Mouse (Mus musculus) CH12.LX (cell line): ENCODE measurements around the gene Nfe2l2. TPM values are rescaled to one million over a fixed set of nuclear protein-coding genes. Genes with fewer than 3 reads are reported as not detected.

Experiments used
- DNase-seq: peaks from one replicate; pipeline ENCODE4 v3.0.0-alpha.2; 2013; ENCODE audit errors: extremely low read depth
- H3K27ac ChIP-seq: 2 replicates; pipeline ENCODE4 v1.5.1; 2012; ENCODE audit warnings: low read depth, mild to moderate bottlenecking, control low read depth, moderate library complexity; ENCODE audit not compliant: insufficient read depth
- H3K27me3 ChIP-seq: replicated peaks from 2 replicates; pipeline ENCODE3; 2012; ENCODE audit warnings: inconsistent platforms
- H3K36me3 ChIP-seq, 2 experiments: replicated peaks in 1 of 2; 2 replicates each; pipeline versions ENCODE3 to v1.6.1; 2012; ENCODE audit warnings: inconsistent platforms in 1 of 2, low read length in 1 of 2, mild to moderate bottlenecking in 1 of 2, mixed read lengths in 1 of 2, moderate library complexity in 1 of 2; ENCODE audit not compliant: control insufficient read depth in 1 of 2, insufficient read depth in 1 of 2
- H3K4me1 ChIP-seq, 2 experiments: 2 replicates each; pipeline ENCODE4 v1.6.1; 2012; ENCODE audit warnings: inconsistent platforms in 1 of 2, moderate library complexity in 1 of 2; ENCODE audit not compliant: insufficient read depth in 2 of 2, control insufficient read depth in 1 of 2
- H3K4me2 ChIP-seq: 2 replicates; pipeline ENCODE4 v1.6.1; 2012; ENCODE audit warnings: low read depth, mild to moderate bottlenecking, control low read depth; ENCODE audit not compliant: poor library complexity, insufficient read depth, severe bottlenecking
- H3K4me3 ChIP-seq, 3 experiments: fragments of 150-350 bp in 1 of 3; sonication (generic) in 1 of 3; replicated peaks in 1 of 3; 2 replicates each; pipeline versions ENCODE3 to v1.5.1; 2011 to 2012; ENCODE audit warnings: low read depth in 2 of 3, low read length in 2 of 3, mild to moderate bottlenecking in 2 of 3, moderate library complexity in 2 of 3, control low read depth in 1 of 3, improper control_type of control experiment in 1 of 3, inconsistent platforms in 1 of 3, mixed read lengths in 1 of 3; ENCODE audit not compliant: poor library complexity in 1 of 3
- H3K79me2 ChIP-seq: replicated peaks from 2 replicates; pipeline ENCODE4 v1.6.1; 2012; ENCODE audit warnings: mild to moderate bottlenecking, moderate library complexity; ENCODE audit not compliant: control insufficient read depth, poor library complexity, insufficient read depth, severe bottlenecking; ENCODE audit errors: extremely low read depth
- H3K9ac ChIP-seq: 2 replicates; pipeline ENCODE4 v1.6.1; 2012; ENCODE audit warnings: low read depth, mild to moderate bottlenecking, control low read depth, moderate library complexity; ENCODE audit not compliant: insufficient read depth
- H3K9me3 ChIP-seq: replicated peaks from 2 replicates; pipeline ENCODE3; 2012; ENCODE audit warnings: low read length, inconsistent platforms, mixed read lengths
- BHLHE40 ChIP-seq: IDR thresholded peaks from 2 replicates; pipeline ENCODE4 v1.6.1; 2011; ENCODE audit warnings: mild to moderate bottlenecking, low read depth, low read length, improper control_type of control experiment
- CHD2 ChIP-seq: IDR thresholded peaks from 2 replicates; pipeline ENCODE4 v1.6.1; 2011; ENCODE audit warnings: low read length, improper control_type of control experiment
- CTCF ChIP-seq, 2 experiments: IDR thresholded peaks in 1 of 2; conservative IDR thresholded peaks in 1 of 2; 2 replicates each; pipeline ENCODE4 v1.5.1; 2011 to 2012; ENCODE audit warnings: low read depth in 2 of 2, low read length in 2 of 2, improper control_type of control experiment in 1 of 2, inconsistent platforms in 1 of 2, mild to moderate bottlenecking in 1 of 2, moderate library complexity in 1 of 2
- E2F4 ChIP-seq: IDR thresholded peaks from 2 replicates; pipeline ENCODE4 v1.6.1; 2011; ENCODE audit warnings: low read depth, low read length, improper control_type of control experiment; ENCODE audit not compliant: insufficient replicate concordance
- ELF1 ChIP-seq: IDR thresholded peaks from 2 replicates; pipeline ENCODE4 v1.6.1; 2014; ENCODE audit warnings: low read depth, mild to moderate bottlenecking, inconsistent platforms, low read length, improper control_type of control experiment
- JUND ChIP-seq: conservative IDR thresholded peaks from 2 replicates; pipeline ENCODE4 v1.6.1; 2011; ENCODE audit warnings: low read depth, low read length, improper control_type of control experiment
- KAT2A ChIP-seq: IDR thresholded peaks from 2 replicates; pipeline ENCODE4 v1.6.1; 2012; ENCODE audit warnings: low read length, improper control_type of control experiment, inconsistent platforms; ENCODE audit not compliant: insufficient replicate concordance
- MAFK ChIP-seq: IDR thresholded peaks from 2 replicates; pipeline ENCODE4 v1.6.1; 2011; ENCODE audit warnings: low read length, improper control_type of control experiment; ENCODE audit not compliant: insufficient replicate concordance
- MAZ ChIP-seq: IDR thresholded peaks from 2 replicates; pipeline ENCODE4 v1.6.1; 2012; ENCODE audit warnings: low read depth, mild to moderate bottlenecking, inconsistent platforms, low read length, improper control_type of control experiment, moderate library complexity
- MEF2A ChIP-seq: IDR thresholded peaks from 2 replicates; pipeline ENCODE4 v1.6.1; 2014; ENCODE audit warnings: low read depth, mild to moderate bottlenecking, inconsistent platforms, low read length, improper control_type of control experiment, borderline replicate concordance
- MXI1 ChIP-seq: IDR thresholded peaks from 2 replicates; pipeline ENCODE4 v1.6.1; 2011; ENCODE audit warnings: mild to moderate bottlenecking, low read depth, low read length, improper control_type of control experiment
- MYC ChIP-seq: IDR thresholded peaks from 2 replicates; pipeline ENCODE4 v1.6.1; 2011; ENCODE audit warnings: low read depth, mild to moderate bottlenecking, improper control_type of control experiment, low read length
- NELFE ChIP-seq: IDR thresholded peaks from 2 replicates; pipeline ENCODE4 v1.6.1; 2011; ENCODE audit warnings: low read depth, low read length, improper control_type of control experiment
- NRF1 ChIP-seq: IDR thresholded peaks from 2 replicates; pipeline ENCODE4 v1.6.1; 2014; ENCODE audit warnings: low read depth, mild to moderate bottlenecking, inconsistent platforms, low read length, improper control_type of control experiment, moderate library complexity
- POLR2A ChIP-seq: IDR thresholded peaks from 2 replicates; pipeline ENCODE4 v1.6.1; 2011; ENCODE audit warnings: low read depth, mild to moderate bottlenecking, improper control_type of control experiment, low read length
- SIN3A ChIP-seq: IDR thresholded peaks from 2 replicates; pipeline ENCODE4 v1.6.1; 2012; ENCODE audit warnings: low read length, improper control_type of control experiment, inconsistent platforms
- TBP ChIP-seq: conservative IDR thresholded peaks from 2 replicates; pipeline ENCODE4 v1.6.1; 2011; ENCODE audit warnings: low read depth, low read length, improper control_type of control experiment
- UBTF ChIP-seq: IDR thresholded peaks from 2 replicates; pipeline ENCODE4 v1.6.1; 2012; ENCODE audit warnings: low read depth, mild to moderate bottlenecking, inconsistent platforms, low read length, improper control_type of control experiment, moderate library complexity
- USF1 ChIP-seq: IDR thresholded peaks from 2 replicates; pipeline ENCODE4 v1.6.1; 2014; ENCODE audit warnings: low read depth, mild to moderate bottlenecking, inconsistent platforms, low read length, improper control_type of control experiment
- ZMIZ1 ChIP-seq: IDR thresholded peaks from 2 replicates; pipeline ENCODE4 v1.6.1; 2012; ENCODE audit warnings: low read depth, mild to moderate bottlenecking, inconsistent platforms, low read length, improper control_type of control experiment
- dilution Hi-C: fragments of 300-500 bp; cut with MboI; formaldehyde crosslinking; loops from 2 replicates; pipeline ENCODE4 v1.14.3; 2020; ENCODE audit warnings: low sequenced_read_pairs; ENCODE audit not compliant: extremely low pct_unique_long_range_greater_than_20kb, extremely low pct_ligation_motif_present
- in situ Hi-C: fragments of 300-500 bp; cut with MboI; formaldehyde crosslinking; loops from 3 replicates; pipeline ENCODE4 v1.14.3; 2019; ENCODE audit warnings: low sequenced_read_pairs, low pct_ligation_motif_present, low pct_unique_long_range_greater_than_20kb, mixed read lengths
- polyA plus RNA-seq: library from polyadenylated mRNA; unstranded; fragments of >175 nt; gene quantifications from 2 replicates; pipeline ENCODE4 v1.2.1, GENCODE M21; 2012; ENCODE audit warnings: low read depth; ENCODE audit not compliant: insufficient read length
- total RNA-seq, 2 experiments: library from RNA; depleted of rRNA; stranded (reverse); fragments of 300-350 nt in 1 of 2; fragments of >200 nt in 1 of 2; gene quantifications; 2 replicates each; pipeline ENCODE4 v1.2.3; 2012 to 2014

The Nfe2l2 gene
- total and polyA plus RNA-seq, 3 experiments: 11.6 to 32.6 (median 21.7) TPM

- Histone ChIP-seq H3K9me3 (no peaks in the 10 kb centered on the region), H3K79me2 (no peaks in the 10 kb centered on the region), H3K4me2 (no peak overlapping the region), H3K9ac (no peak overlapping the region), H3K4me3 (no peak overlapping the region), H3K27ac (no peak overlapping the region), H3K27me3 (no peaks in the 10 kb centered on the region), H3K4me1 (peaks cover 0 to 2% of the 10 kb centered on the region in 2 experiments; a peak in 1 of 4 replicates)
- no peak for DNase-seq
- in situ Hi-C loops: no loop called here
- TF ChIP-seq KAT2A (no peak), MAZ (no peak), CHD2 (no peak), CTCF (conservative IDR thresholded peaks at IDR 0.05 in 1 of 2, IDR thresholded peaks at IDR 0.05 in 1 of 2; ENCODE audit: low read depth in 2 of 2, low read length in 2 of 2) (no peak), ELF1 (no peak), NRF1 (no peak), UBTF (no peak), MAFK (no peak), TBP (no peak), SIN3A (no peak), MXI1 (no peak)
- TF ChIP-seq, all 38 proteins: peak for 0
- H3K36me3 ChIP-seq: no peaks in the 10 kb centered on the region
- dilution Hi-C loops: no loop called here
Observed at GRCm38 (mm10) chr2:75628487-75628886, 76.0 kb downstream of the Nfe2l2 start.

GRCm38 (mm10) chr2:75626597-75627440 lies 77.6 kb downstream of the Nfe2l2 start:
- H3K36me3 ChIP-seq: no peaks in the 10 kb centered on the region
- dilution Hi-C loops: no loop called here
- no peaks in the 10 kb centered on the region for H3K79me2 ChIP-seq
- H3K4me3 ChIP-seq: no peak overlapping the region
- no peaks in the 10 kb centered on the region for H3K27me3 ChIP-seq
- no peak overlapping the region for H3K4me2 ChIP-seq
- no peak for TF ChIP-seq KAT2A
- TF ChIP-seq NELFE: no peak
- TF ChIP-seq E2F4: no peak
- TF ChIP-seq MYC: no peak
- no peak for TF ChIP-seq MEF2A
- TF ChIP-seq BHLHE40: no peak
- TF ChIP-seq ZMIZ1: no peak
- TF ChIP-seq USF1: no peak
- no peak for TF ChIP-seq POLR2A
- no peak for TF ChIP-seq MAFK
- TF ChIP-seq JUND: no peak
- H3K9me3 ChIP-seq: no peaks in the 10 kb centered on the region
- in situ Hi-C loops: no loop called here
- H3K9ac ChIP-seq: no peak overlapping the region
- DNase-seq: no peak
- no peaks in the 10 kb centered on the region for H3K4me1 ChIP-seq
- H3K27ac ChIP-seq: no peak overlapping the region

Other genes starting within 250 kb of the Nfe2l2 start
- gene Hnrnpa3, start 45.4 kb downstream of the Nfe2l2 start, total RNA-seq (2012; rRNA removed): 83.1 and 105 TPM in 2 replicates
- 229 and 278 TPM in 2 replicates for gene Hnrnpa3, start 45.4 kb downstream of the Nfe2l2 start, total RNA-seq (2014; rRNA removed)
- gene Hnrnpa3, start 45.4 kb downstream of the Nfe2l2 start, polyA plus RNA-seq: 373 and 540 TPM in 2 replicates
- gene Agps, start 127.5 kb upstream of the Nfe2l2 start, total RNA-seq (2012; rRNA removed): 38.6 and 51.8 TPM in 2 replicates
- 49.3 and 60.8 TPM in 2 replicates for gene Agps, start 127.5 kb upstream of the Nfe2l2 start, total RNA-seq (2014; rRNA removed)
- 66.9 and 67.7 TPM in 2 replicates for gene Agps, start 127.5 kb upstream of the Nfe2l2 start, polyA plus RNA-seq
- gene Ttc30b, start 233.9 kb upstream of the Nfe2l2 start, total RNA-seq (2012; rRNA removed): 0.59 and 0.80 TPM in 2 replicates
- gene Ttc30b, start 233.9 kb upstream of the Nfe2l2 start, total RNA-seq (2014; rRNA removed): 2.6 and 3.1 TPM in 2 replicates
- gene Ttc30b, start 233.9 kb upstream of the Nfe2l2 start, polyA plus RNA-seq: 1.2 and 1.5 TPM in 2 replicates